Comparison of ENCODE assay signal across 8 mouse cellular contexts in the genomic region with DNA sequence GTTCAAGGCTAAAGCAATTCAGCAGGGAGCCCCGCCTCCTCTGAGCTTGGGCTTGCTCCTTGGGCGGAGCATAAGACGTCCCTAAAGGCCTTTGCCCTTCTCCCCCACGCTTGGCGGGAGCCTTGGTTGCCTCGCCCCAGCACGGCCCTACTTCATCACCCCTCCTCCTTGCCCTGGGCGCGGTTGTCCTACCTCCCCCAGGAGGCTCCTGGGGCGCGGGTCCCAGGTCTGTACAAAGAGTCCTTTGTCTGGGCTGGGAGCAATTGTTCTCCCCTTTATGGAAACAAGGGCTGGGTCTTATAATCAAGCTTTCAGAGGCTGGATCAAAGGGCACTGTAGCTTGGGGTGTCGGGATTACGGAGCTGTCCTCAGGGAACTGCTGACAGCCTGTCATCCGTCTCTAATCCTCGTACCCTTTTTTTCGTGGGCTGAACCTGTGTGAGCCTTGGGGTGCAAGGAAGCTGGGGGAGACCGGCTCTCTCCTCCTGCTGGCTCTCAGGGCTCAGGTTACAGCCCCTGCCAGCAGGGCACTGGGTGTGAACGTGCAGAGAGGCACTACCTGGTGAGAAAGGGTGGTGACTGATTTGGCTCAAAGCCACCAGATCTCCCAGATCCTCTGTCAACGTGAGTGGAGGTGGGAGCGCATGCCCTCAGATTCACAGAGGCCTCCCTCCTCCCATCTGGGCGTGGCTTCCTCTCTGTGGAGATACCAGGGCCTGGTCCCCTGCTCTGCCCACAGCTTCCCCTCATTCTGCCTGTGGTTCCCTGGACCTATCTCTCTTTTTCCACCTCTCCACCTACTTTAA. TPM values are rescaled to one million over a fixed set of nuclear protein-coding genes. Genes with fewer than 3 reads are reported as not detected.
DNase-seq lines count a peak whose midpoint lies in the region; ATAC-seq and TF ChIP-seq lines count a peak whose summit lies in the region.

No protein-coding gene starts in this region.

- peaks cover 9% of the 10 kb centered on the region for H3K4me1 ChIP-seq in heart, embryonic 15.5 days (replicated peaks)
- H3K4me1 ChIP-seq in midbrain, embryonic 12.5 days: peaks cover 17% of the 10 kb centered on the region

- H3K9me3 ChIP-seq in heart, embryonic 15.5 days (replicated peaks): no peaks in the 10 kb centered on the region
- no peaks in the 10 kb centered on the region for H3K9me3 ChIP-seq in midbrain, embryonic 12.5 days

- no peak overlapping the region for H3K4me3 ChIP-seq in heart, embryonic 15.5 days
- peak overlapping the region; percentile 22; the same call in 1 of the 2 replicates for H3K4me3 ChIP-seq in midbrain, embryonic 12.5 days

- TF ChIP-seq CTCF in brain, embryonic 14.5 days (IDR thresholded peaks at IDR 0.05; ENCODE audit: borderline replicate concordance, extremely low read depth, insufficient read depth, insufficient read length): no peak

- no peaks in the 10 kb centered on the region for H3K36me3 ChIP-seq in heart, embryonic 15.5 days
- no peaks in the 10 kb centered on the region for H3K36me3 ChIP-seq in midbrain, embryonic 12.5 days

- TF ChIP-seq POLR2A in brain, embryonic 14.5 days (IDR thresholded peaks at IDR 0.05; ENCODE audit: borderline replicate concordance, extremely low read depth, insufficient read depth, insufficient read length, poor library complexity, severe bottlenecking): no peak

- H3K27me3 ChIP-seq in heart, embryonic 15.5 days: peaks cover 17% of the 10 kb centered on the region
- H3K27me3 ChIP-seq in midbrain, embryonic 12.5 days: no peaks in the 10 kb centered on the region

- WGBS in heart, embryonic 15.5 days: 6% methylated on average over 21 of the region's 21 CpGs
- 2% methylated on average over 21 of the region's 21 CpGs for WGBS in midbrain, embryonic 12.5 days

- H3K27ac ChIP-seq in heart, embryonic 15.5 days: no peak overlapping the region
- H3K27ac ChIP-seq in midbrain, embryonic 12.5 days (replicated peaks): peak overlapping the region; percentile 52

- peak; percentile 100 for DNase-seq in ES-CJ7 (ENCODE audit: low read depth, low spot score)
- DNase-seq in brain, embryonic 14.5 days (ENCODE audit: low read depth): peak; percentile 67
- peak; percentile 55 to 73 for DNase-seq in kidney, postnatal 4 days
- no peak for DNase-seq in spleen, postnatal 14 days (ENCODE audit: low spot score in 2 of 2)
- no peak for DNase-seq in cerebellum, adult 9-10 months
- DNase-seq in cerebellum, postnatal 10 days: no peak

- H3K9ac ChIP-seq in heart, embryonic 15.5 days: no peak overlapping the region
- H3K9ac ChIP-seq in midbrain, embryonic 12.5 days (replicated peaks): no peak overlapping the region

- 0 out of 2 replicates have a peak, but pooled peaks have one; percentile 38 for ATAC-seq in heart, embryonic 15.5 days (replicated peaks; ENCODE audit: insufficient number of reproducible peaks, insufficient read depth, low FRiP score, low read depth)
- peak; percentile 75 for ATAC-seq in midbrain, embryonic 12.5 days (ENCODE audit: low FRiP score, low read depth)

- H3K4me2 ChIP-seq in heart, embryonic 15.5 days: peak overlapping the region; percentile 35
- peak overlapping the region; percentile 49 for H3K4me2 ChIP-seq in midbrain, embryonic 12.5 days (replicated peaks)

RNA-seq across cellular contexts. Expression of gene Gpr37l1, which starts 31.7 kb away (rescaled TPM):
- 0.35 and 0.46 TPM in 2 replicates for polyA plus RNA-seq in brain, embryonic 14.5 days (2012; rRNA removed)
- polyA plus RNA-seq in heart, embryonic 15.5 days (2015; fragmentation: Nextera tagmentation; extraction: Ambion mirVana): 0.06 TPM in 1 of 2 replicates, not detected in the other
- polyA plus RNA-seq in midbrain, embryonic 12.5 days (2016; fragmentation: Nextera tagmentation; extraction: Ambion mirVana): not detected in 2 replicates

RNA-seq across cellular contexts. Expression of gene Arl8a, which starts 52.6 kb away (rescaled TPM):
- polyA plus RNA-seq in brain, embryonic 14.5 days (2012; rRNA removed): 333 and 385 TPM in 2 replicates
- 34.0 and 45.6 TPM in 2 replicates for polyA plus RNA-seq in heart, embryonic 15.5 days (2015; fragmentation: Nextera tagmentation; extraction: Ambion mirVana)
- 129 and 143 TPM in 2 replicates for polyA plus RNA-seq in midbrain, embryonic 12.5 days (2016; fragmentation: Nextera tagmentation; extraction: Ambion mirVana)

RNA-seq across cellular contexts. Expression of gene Elf3, which starts 59.2 kb away (rescaled TPM):
- polyA plus RNA-seq in brain, embryonic 14.5 days (2012; rRNA removed): 0.15 and 0.20 TPM in 2 replicates
- 1.4 and 2.6 TPM in 2 replicates for polyA plus RNA-seq in heart, embryonic 15.5 days (2015; fragmentation: Nextera tagmentation; extraction: Ambion mirVana)
- 0.52 and 0.70 TPM in 2 replicates for polyA plus RNA-seq in midbrain, embryonic 12.5 days (2016; fragmentation: Nextera tagmentation; extraction: Ambion mirVana)

Comparison
In these comparisons a context has a peak if more than half of its experiments do, and no peak if none do; other contexts are left out.
1. DNase-seq: peak in ES-CJ7 (single experiment), brain, embryonic 14.5 days (single experiment) and kidney, postnatal 4 days (2 of 2); none in spleen, postnatal 14 days (0 of 2), cerebellum, adult 9-10 months (single experiment) and cerebellum, postnatal 10 days (0 of 2).